Mouse (Mus musculus) kidney, adult 2 months (tissue): ENCODE measurements around the gene Lnx2.

ENCODE experiments used
- CTCF ChIP-seq: fragments of 200-500 bp; conservative IDR thresholded peaks from 2 replicates; pipeline ENCODE4 v1.5.1; 2011; ENCODE audit warnings: low read depth, mild to moderate bottlenecking, control low read depth, low read length, moderate library complexity, mixed read lengths; ENCODE audit not compliant: insufficient read depth, insufficient read length
- POLR2A ChIP-seq: fragments of 200-500 bp; IDR thresholded peaks from one replicate; pipeline ENCODE4 v1.6.1; 2011; ENCODE audit warnings: low read depth, low read length, control low read depth

GRCm38 (mm10) chr5:147001312-147001711 lies 75.1 kb downstream of the Lnx2 start:
- no peak for TF ChIP-seq POLR2A
- no peak for TF ChIP-seq CTCF
